Mouse (Mus musculus) liver, adult 2 months (tissue): ENCODE data around the gene Pcp2.

ENCODE experiments used
- CTCF ChIP-seq: fragments of 200-500 bp; IDR thresholded peaks from 2 replicates; pipeline ENCODE4 v1.5.1; 2011; ENCODE audit warnings: low read depth, low read length, control low read depth
- POLR2A ChIP-seq: fragments of 200-500 bp; IDR thresholded peaks from 2 replicates; pipeline ENCODE4 v1.6.1; 2011; ENCODE audit warnings: low read length, control low read depth; ENCODE audit not compliant: insufficient read depth; ENCODE audit errors: extremely low read depth

DNA sequence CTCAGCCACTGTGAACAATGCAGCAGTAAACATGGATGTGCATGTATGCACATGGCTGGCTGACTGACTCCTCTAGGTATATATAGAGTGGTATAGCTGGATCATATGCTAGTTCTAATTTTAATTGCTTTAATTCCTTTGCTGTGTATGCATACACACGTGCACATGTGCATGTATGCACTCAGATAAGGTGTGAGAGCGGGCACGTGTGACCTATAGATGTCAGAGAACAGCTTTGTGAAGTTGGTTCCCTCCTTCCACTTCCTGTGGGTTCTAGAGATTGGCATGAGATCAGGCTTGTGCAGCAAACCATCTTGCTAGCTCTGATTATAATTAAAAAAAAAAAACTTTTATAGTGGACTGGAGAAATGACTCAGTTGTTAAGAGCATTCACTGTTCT, 27.5 kb upstream of the Pcp2 start:
- no peak for TF ChIP-seq POLR2A
- no peak for TF ChIP-seq CTCF
